Mouse (Mus musculus): ENCODE measurements around the gene Anks1b. TPM values are rescaled to one million over a fixed set of nuclear protein-coding genes. Genes with fewer than 3 reads are reported as not detected.

Gene Anks1b
- polyA plus RNA-seq, 1 experiment from 2014 or later = 1.9 TPM

DNA sequence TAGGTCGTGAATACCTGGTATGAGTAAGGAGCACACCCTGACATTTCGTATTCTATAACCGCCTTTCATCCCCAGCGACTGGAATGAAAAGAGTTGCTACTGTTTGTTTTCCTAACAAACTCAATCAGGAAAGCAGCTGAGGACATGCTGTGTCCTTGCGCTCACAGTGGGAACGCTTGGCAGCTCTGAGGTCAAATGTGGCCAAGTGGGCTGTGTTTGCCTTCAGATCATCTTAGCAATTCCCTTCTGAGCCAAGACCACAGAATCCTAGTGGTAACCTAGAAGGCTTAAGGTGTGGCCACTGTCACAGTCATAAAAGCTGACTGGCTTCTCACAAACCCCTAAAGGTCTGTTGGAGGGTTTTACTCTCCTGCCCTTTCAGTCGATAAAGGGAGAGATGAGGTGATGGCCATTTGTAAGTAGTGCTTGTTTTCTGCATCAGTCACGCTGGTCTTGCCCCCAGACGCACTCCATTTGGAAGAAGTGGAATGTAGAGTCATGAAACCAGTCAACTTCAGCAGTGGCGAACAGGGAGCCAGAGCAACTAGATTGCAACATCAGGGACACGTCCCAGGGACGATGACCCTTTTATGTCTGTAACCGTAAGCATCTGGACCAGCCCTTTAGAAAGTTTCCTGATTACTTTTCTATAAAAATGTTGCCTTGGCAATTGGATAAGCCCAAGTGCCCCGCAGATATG lies 1068.8 kb downstream of the Anks1b start:
- Histone ChIP-seq H3K9ac (no peak overlapping the region), H3K36me3 (no peaks in the 10 kb centered on the region), H3K27me3 (replicated peaks) (no peaks in the 10 kb centered on the region), H3K27ac (no peak overlapping the region), H3K4me1 (no peaks in the 10 kb centered on the region), H3K4me2 (no peak overlapping the region), H3K4me3 (replicated peaks) (no peak overlapping the region), H3K9me3 (no peaks in the 10 kb centered on the region)
- WGBS = 84% methylated on average over 14 of the region's 14 CpGs
- no peak for ATAC-seq (ENCODE audit: insufficient read depth, low FRiP score, low read depth)

DNA sequence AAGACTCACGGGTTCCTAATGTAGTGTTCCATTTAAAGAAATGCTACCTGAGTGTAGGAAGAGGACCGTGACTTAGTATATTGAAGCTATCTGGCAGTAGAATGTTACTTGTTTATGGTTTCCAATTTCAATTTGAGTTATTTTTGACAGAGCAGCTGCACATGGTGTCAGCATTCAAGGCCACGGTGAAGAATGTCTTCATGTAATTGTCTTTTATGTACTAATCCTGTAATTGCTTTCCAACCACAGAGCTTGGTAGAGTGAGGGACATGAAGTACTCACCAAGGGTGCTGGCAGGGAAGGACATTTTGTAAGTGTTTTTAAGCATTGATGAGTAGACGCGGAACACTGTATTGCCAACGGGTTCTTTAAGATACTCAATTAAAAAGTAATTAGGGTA lies 1073.7 kb downstream of the Anks1b start:
- WGBS = 84% methylated on average over 6 of the region's 6 CpGs
- no peak for ATAC-seq (ENCODE audit: insufficient read depth, low FRiP score, low read depth)
- Histone ChIP-seq H3K4me2 (no peak overlapping the region), H3K27ac (no peak overlapping the region), H3K9ac (no peak overlapping the region), H3K4me1 (no peaks in the 10 kb centered on the region), H3K27me3 (replicated peaks) (no peaks in the 10 kb centered on the region), H3K9me3 (no peaks in the 10 kb centered on the region), H3K4me3 (replicated peaks) (no peak overlapping the region), H3K36me3 (no peaks in the 10 kb centered on the region)

DNA sequence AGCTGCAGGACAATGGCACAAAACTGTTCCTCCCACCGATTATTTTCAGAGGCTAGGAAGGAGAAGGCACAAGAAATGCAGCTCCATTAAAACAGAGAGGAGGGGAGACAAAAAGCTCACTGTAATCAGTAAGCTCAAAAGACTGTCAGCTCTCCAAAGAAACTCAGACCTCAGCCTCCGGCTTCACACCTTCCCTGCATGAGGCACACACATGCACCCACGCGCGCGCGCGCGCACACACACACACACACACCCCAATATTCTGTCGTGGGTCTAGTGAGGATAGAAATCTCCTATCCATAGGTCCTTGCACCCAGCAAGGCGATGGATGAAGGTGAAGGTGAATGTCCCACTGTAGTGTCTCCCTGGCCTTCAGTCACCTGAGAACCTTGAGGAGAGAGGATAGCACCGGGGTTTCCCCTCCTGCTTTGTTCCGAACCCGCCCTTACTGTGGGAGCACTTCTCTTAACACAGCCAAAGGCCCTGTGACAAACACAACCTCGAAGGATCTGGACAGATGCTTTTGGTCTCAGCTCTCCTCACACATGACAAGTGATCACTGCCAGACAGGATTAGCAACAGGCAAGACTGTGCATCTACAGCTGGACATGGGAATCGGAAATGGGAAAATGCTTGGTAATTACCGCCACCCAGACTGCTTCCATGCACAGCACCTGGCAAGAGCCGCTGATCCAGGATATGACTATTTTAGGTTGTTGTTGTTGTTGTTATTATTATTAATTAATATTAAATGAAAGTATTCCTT lies 1074.5 kb downstream of the Anks1b start:
- no peaks in the 10 kb centered on the region for H3K9me3 ChIP-seq
- H3K9ac ChIP-seq = no peak overlapping the region
- no peaks in the 10 kb centered on the region for H3K4me1 ChIP-seq
- no peak for ATAC-seq (ENCODE audit: insufficient read depth, low FRiP score, low read depth)
- no peak overlapping the region for H3K4me2 ChIP-seq
- no peaks in the 10 kb centered on the region for H3K27me3 ChIP-seq (replicated peaks)
- 85% methylated on average over 18 of the region's 18 CpGs for WGBS
- no peaks in the 10 kb centered on the region for H3K36me3 ChIP-seq
- no peak overlapping the region for H3K27ac ChIP-seq
- no peak overlapping the region for H3K4me3 ChIP-seq (replicated peaks)

DNA sequence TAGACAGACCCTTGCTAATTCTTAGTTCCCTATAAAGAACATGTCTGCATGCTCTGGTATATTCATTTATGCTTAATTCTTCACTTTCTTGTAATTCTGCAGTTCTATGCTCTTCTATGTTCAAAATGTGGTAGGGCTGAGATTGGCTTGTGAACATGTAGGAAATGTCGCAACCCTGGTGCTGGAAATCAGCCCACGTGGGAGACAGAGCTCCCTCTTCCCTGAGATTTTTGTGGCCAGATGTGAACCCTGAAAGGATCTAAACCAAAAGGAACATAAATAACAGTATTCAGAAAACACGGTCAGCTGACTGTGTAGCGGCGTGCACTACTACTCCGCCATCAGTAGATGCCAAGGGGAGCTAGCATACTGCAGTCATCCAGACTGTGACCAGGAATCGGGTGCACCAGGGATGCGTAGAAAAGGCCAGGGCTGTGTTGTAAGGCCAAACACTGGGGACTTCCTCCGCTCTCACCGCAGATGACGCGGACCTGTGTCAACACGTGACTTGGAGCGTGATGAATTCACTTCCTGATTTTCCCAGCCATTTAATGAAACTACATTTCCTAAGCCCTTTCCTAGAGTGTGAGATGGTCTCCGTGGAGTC lies 1079.9 kb downstream of the Anks1b start:
- no peak overlapping the region for H3K27ac ChIP-seq
- ATAC-seq (ENCODE audit: insufficient read depth, low FRiP score, low read depth) = no peak
- no peak overlapping the region for H3K4me2 ChIP-seq
- WGBS = 86% methylated on average over 15 of the region's 15 CpGs
- no peak overlapping the region for H3K9ac ChIP-seq
- no peaks in the 10 kb centered on the region for H3K9me3 ChIP-seq
- H3K36me3 ChIP-seq = no peaks in the 10 kb centered on the region
- no peak overlapping the region for H3K4me3 ChIP-seq (replicated peaks)
- no peaks in the 10 kb centered on the region for H3K27me3 ChIP-seq (replicated peaks)
- no peaks in the 10 kb centered on the region for H3K4me1 ChIP-seq

DNA sequence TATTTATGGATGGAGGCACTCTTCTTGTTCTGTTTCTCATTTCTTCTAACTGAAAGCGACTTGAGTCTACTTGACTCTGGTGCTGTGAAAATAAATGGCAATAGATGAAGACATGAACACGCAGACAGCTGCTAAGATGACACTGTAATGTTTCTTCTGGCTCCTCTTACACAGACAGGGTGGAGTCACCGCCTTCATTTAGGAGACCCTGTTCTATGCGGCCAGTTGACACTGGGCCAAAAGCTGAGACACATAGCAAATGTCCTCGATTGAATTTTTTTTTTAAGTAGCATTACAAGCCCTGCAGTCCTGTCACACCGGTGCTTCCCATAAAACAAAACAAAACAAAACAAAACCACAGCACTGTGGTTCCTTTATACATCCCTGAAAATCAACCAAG lies 1080.5 kb downstream of the Anks1b start:
- H3K4me3 ChIP-seq (replicated peaks) = no peak overlapping the region
- H3K27me3 ChIP-seq (replicated peaks) = no peaks in the 10 kb centered on the region
- no peak overlapping the region for H3K9ac ChIP-seq
- H3K36me3 ChIP-seq = no peaks in the 10 kb centered on the region
- 63% methylated on average over 6 of the region's 6 CpGs for WGBS
- ATAC-seq (ENCODE audit: insufficient read depth, low FRiP score, low read depth) = no peak
- no peaks in the 10 kb centered on the region for H3K4me1 ChIP-seq
- H3K9me3 ChIP-seq = no peaks in the 10 kb centered on the region
- no peak overlapping the region for H3K27ac ChIP-seq
- H3K4me2 ChIP-seq = no peak overlapping the region

DNA sequence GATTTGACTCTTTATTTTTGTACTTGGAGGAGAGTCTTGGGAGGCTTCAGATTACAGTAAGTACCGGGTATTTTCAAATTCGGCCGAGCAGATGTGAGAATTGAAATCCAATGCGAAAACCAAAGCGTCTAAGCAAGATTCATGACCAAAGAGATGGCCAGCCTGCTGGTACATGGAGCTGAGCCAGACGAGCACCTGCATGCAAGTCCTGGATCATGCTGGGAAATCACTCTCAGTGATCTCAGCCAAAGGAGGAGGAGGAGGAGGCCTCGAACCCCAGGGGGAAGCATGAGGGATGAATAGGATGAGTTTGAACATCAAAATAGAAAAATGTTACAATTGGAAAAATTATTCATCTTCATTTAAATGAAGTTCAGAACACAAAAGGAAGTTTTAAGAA lies 1087.1 kb downstream of the Anks1b start:
- no peak for ATAC-seq (ENCODE audit: insufficient read depth, low FRiP score, low read depth)
- H3K36me3 ChIP-seq = no peaks in the 10 kb centered on the region
- H3K4me3 ChIP-seq (replicated peaks) = no peak overlapping the region
- no peaks in the 10 kb centered on the region for H3K9me3 ChIP-seq
- no peaks in the 10 kb centered on the region for H3K27me3 ChIP-seq (replicated peaks)
- no peak overlapping the region for H3K9ac ChIP-seq
- no peak overlapping the region for H3K27ac ChIP-seq
- H3K4me2 ChIP-seq = no peak overlapping the region
- no peaks in the 10 kb centered on the region for H3K4me1 ChIP-seq
- 79% methylated on average over 7 of the region's 7 CpGs for WGBS

DNA sequence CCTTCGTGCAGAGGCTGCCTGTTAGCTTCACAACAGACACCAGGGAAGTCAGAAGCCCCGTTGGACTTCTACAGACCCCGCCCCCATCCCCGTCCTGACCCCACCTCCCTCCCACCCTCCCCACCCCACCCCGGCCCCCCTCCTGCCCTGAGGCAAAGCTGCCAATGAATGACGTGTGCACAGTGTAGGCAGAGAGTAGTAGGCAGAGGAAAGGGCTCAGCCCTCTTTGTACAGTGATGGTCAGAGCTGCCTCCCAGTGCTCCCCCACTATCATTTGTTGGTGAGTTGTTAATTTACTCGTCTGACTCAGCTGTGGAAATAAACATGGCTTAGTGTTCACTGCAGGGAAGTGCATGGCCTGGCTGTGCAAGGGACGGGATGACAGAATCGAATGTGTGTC lies 1091.2 kb downstream of the Anks1b start:
- H3K9me3 ChIP-seq = no peaks in the 10 kb centered on the region
- peaks cover 30% of the 10 kb centered on the region for H3K27me3 ChIP-seq (replicated peaks)
- no peaks in the 10 kb centered on the region for H3K36me3 ChIP-seq
- no peak overlapping the region for H3K4me2 ChIP-seq
- no peak overlapping the region for H3K27ac ChIP-seq
- H3K9ac ChIP-seq = no peak overlapping the region
- ATAC-seq (ENCODE audit: insufficient read depth, low FRiP score, low read depth) = no peak
- no peak overlapping the region for H3K4me3 ChIP-seq (replicated peaks)
- H3K4me1 ChIP-seq = no peaks in the 10 kb centered on the region; the same call in 1 of the 2 replicates
- WGBS = 20% methylated on average over 9 of the region's 9 CpGs

DNA sequence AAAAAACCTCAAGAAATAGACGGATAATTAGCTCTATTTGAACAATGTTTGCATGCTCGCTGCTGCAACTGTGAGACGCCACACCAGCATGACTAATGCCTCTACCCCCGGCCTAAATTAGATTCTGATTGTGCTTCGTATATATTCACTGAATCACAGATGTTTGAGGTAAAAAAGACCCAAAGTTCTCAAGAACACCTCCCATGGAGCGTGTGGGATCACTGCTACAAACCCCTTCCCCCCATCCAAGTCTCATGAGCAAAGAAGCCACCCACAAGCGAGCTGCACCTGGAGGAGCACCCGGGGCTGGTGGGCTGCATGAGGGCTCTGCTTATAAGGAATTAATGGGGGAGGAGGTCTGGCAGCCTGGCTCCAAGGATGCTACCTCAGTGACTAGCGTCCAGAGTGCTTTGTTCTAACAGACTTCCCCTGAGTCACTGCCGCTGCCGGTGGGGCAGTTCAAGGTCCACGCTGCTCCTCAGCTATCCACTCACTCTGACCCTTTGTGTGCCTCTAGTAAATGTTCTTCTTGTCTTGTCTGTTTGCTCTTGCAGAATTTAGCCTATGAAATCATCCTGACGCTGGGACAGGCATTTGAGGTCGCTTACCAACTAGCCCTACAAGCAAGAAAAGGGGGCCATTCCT lies 1092.5 kb downstream of the Anks1b start:
- Histone ChIP-seq H3K4me1 (no peaks in the 10 kb centered on the region; the same call in none of the 2 replicates), H3K9ac (no peak overlapping the region), H3K4me2 (no peak overlapping the region), H3K27ac (no peak overlapping the region), H3K4me3 (replicated peaks) (no peak overlapping the region), H3K36me3 (no peaks in the 10 kb centered on the region), H3K9me3 (no peaks in the 10 kb centered on the region), H3K27me3 (replicated peaks) (peaks cover 36% of the 10 kb centered on the region)
- WGBS = 52% methylated on average over 14 of the region's 14 CpGs
- no peak for ATAC-seq (ENCODE audit: insufficient read depth, low FRiP score, low read depth)

DNA sequence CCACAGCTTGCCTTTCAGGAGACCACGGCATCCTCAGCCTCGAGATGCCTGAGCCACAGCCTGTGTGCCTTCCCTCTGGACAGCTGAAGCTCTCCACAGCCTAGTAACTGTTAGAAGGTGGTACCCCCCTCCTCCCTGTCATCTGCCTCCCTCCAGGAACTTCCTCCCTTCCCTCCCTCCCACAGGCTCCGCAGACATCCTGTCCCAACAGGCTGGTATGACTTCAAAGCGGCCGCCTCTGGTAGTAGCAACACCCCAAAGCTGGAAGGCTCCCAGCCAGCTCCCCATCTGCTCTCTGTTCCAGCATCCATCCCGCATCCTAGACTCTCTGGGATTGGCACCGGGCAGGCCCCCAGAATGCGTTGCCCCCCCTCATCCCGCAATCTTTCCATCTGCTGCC lies 1093.5 kb downstream of the Anks1b start:
- H3K9me3 ChIP-seq = no peaks in the 10 kb centered on the region

DNA sequence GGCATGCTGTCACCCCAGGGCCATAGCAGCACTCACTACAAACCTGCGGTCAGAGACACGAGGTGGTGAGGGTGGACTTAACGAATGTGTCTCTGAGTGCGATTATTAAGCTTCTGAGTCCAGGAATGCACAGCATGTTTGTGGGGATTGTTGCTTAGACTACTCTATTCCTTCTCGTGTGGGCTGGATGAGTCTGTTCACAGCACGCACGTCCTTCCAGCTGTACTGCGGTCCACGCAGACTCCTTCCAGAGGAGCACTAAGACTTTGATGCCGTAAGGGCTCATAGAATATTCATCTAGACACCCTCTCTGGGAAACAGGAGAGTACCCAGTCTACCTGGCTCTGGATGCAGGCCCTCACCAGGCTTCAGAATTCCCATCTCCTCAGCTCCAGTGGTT lies 1094.9 kb downstream of the Anks1b start:
- ATAC-seq (ENCODE audit: insufficient read depth, low FRiP score, low read depth) = no peak
- Histone ChIP-seq H3K27ac (no peak overlapping the region), H3K4me2 (no peak overlapping the region), H3K4me1 (no peaks in the 10 kb centered on the region; the same call in none of the 2 replicates), H3K9me3 (no peaks in the 10 kb centered on the region), H3K36me3 (no peaks in the 10 kb centered on the region), H3K27me3 (replicated peaks) (peaks cover 36% of the 10 kb centered on the region), H3K9ac (no peak overlapping the region), H3K4me3 (replicated peaks) (no peak overlapping the region)
- WGBS = 92% methylated on average over 10 of the region's 10 CpGs

More for the DNA sequence above, 1093.5 kb downstream of the Anks1b start:
- no peak overlapping the region for H3K4me2 ChIP-seq
- 17% methylated on average over 9 of the region's 9 CpGs for WGBS
- no peak overlapping the region for H3K27ac ChIP-seq
- H3K9ac ChIP-seq = no peak overlapping the region
- H3K36me3 ChIP-seq = no peaks in the 10 kb centered on the region
- H3K4me1 ChIP-seq = no peaks in the 10 kb centered on the region; the same call in none of the 2 replicates
- no peak for ATAC-seq (ENCODE audit: insufficient read depth, low FRiP score, low read depth)
- peaks cover 36% of the 10 kb centered on the region for H3K27me3 ChIP-seq (replicated peaks)
- no peak overlapping the region for H3K4me3 ChIP-seq (replicated peaks)

DNA sequence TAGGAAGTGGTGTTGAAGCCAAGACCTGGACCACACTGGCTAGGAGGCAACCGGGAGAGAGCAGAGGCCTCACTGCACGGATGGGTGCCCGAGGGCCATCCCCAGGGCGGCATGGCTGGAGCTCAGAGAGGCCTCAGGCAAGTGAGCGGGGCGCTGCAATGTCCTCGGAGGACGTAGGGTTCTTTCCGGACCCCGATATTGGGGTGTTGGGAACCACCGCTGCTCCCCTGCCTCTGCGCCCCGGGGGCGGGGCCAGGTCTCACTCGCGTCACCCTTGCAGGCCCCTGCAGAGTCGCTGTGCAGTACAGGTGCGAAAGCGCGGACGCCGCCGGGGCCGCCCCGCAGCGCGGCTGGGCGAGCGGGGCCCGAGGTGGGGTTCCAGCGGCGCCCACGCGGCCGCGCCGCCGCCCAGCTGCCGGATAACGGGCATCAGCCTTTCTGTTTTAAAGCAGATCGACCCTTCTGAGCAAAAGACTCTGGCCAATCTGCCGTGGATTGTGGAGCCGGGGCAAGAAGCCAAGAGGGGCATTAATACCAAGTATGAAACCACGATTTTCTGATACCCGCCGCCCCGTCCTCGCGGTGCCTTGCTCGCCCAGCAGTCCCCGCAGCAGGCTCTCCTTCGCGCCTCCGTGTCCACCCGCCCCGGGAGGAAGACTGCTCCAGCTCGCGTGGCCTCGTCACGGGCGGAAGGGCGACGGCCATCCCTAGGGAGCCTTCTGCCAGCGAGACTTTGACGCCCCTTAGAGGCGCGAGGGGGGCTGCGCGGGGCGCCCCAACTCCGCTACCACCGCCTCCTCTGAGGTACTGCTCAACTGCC lies 1096.3 kb downstream of the Anks1b start:
- ATAC-seq (ENCODE audit: insufficient read depth, low FRiP score, low read depth) = peak; percentile 54
- H3K9me3 ChIP-seq = no peaks in the 10 kb centered on the region
- H3K27ac ChIP-seq = no peak overlapping the region
- peaks cover 36% of the 10 kb centered on the region for H3K27me3 ChIP-seq (replicated peaks)
- H3K4me1 ChIP-seq = no peaks in the 10 kb centered on the region; the same call in none of the 2 replicates
- peak overlapping the region; percentile 4; the same call in 1 of the 2 replicates for H3K9ac ChIP-seq
- no peaks in the 10 kb centered on the region for H3K36me3 ChIP-seq
- peak overlapping the region; percentile 46 for H3K4me3 ChIP-seq (replicated peaks)
- peak overlapping the region; percentile 95 for H3K4me2 ChIP-seq
- WGBS = 3% methylated on average over 70 of the region's 72 CpGs

Measured in stomach, embryonic 15.5 days (tissue).